Mouse (Mus musculus): ENCODE data around the gene Car5a. TPM values are rescaled to one million over a fixed set of nuclear protein-coding genes. Genes with fewer than 3 reads are reported as not detected.

Gene Car5a
- polyA plus RNA-seq, 1 experiment from 2014 or later, result not detected

DNA sequence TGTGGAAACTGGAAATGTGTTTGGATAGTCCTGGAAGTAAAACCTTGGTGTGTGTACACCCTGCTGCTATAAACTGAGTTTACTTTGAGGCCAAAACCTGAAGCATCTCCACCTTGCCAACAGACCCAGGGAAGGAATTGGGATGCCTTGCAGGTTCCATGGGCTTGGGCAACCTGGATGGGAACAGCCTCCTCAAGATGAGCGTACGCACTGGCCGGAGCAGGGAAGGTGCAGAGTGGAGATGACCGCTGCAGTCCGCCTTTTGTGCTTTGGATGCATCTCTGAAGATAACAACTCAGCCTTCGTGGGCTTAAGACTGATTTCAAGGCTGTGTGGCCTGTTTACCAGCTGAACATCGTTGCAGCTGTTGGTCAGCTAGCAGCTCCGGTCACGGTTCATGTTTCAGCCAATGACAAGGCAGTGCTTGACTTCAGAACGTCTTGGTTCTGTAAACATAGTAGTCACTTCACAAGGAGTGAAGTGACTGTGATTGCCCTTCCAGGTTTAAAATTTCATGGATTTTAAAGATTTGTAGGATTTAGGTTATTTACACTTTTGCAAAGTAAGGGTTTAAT lies 10.4 kb upstream of the Car5a start:
- H3K4me3 ChIP-seq, result no peak overlapping the region
- no peak for ATAC-seq (ENCODE audit: insufficient number of reproducible peaks, low FRiP score)
- 80% methylated on average over 10 of the region's 10 CpGs for WGBS
- no peak overlapping the region for H3K9ac ChIP-seq
- peaks cover 63% of the 10 kb centered on the region for H3K4me1 ChIP-seq (replicated peaks)
- no peaks in the 10 kb centered on the region for H3K9me3 ChIP-seq (replicated peaks)
- H3K27ac ChIP-seq (ENCODE audit: poor library complexity, severe bottlenecking), result no peak overlapping the region
- no peaks in the 10 kb centered on the region for H3K27me3 ChIP-seq (replicated peaks)
- peaks cover 15% of the 10 kb centered on the region for H3K36me3 ChIP-seq
- no peak overlapping the region for H3K4me2 ChIP-seq

DNA sequence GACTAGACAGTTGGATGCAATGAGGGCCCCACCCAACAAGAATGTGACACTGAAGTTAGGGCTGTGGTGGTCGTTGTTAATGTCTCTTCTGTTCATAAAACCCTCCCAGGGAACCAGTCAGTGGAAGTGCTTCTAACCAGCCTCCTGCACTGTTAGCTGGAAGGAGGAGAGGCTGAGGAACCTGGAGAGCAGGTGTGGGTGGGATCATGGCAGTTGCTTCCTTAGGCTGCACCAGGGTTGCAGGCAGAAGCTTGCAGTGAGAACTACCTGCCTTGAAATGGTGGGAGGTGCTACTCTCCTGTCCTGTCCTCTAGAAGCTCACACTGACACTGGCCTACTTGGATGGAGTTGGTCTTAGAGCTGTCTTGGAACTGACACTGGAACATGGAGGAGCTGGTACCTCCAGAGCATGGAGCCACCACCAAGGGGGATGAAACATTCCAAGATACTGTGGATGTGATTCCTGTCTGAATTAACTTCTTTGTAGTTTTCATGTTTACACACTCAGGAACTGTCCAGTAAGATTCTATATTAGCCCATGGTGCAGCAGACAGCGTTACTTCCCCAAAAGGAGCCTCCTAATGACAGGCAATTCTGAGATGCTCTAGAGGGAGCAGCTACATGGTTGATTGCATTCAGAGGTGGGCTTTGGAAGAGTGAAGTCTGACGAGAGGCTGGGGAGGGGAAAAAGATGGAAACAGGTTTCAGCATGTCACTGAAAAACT lies 9.3 kb upstream of the Car5a start:
- Histone ChIP-seq H3K4me1 (replicated peaks) (peaks cover 63% of the 10 kb centered on the region), H3K9ac (no peak overlapping the region), H3K4me2 (no peak overlapping the region), H3K27ac (ENCODE audit: poor library complexity, severe bottlenecking) (no peak overlapping the region), H3K9me3 (replicated peaks) (no peaks in the 10 kb centered on the region), H3K4me3 (no peak overlapping the region), H3K36me3 (peaks cover 15% of the 10 kb centered on the region), H3K27me3 (replicated peaks) (no peaks in the 10 kb centered on the region)
- ATAC-seq (ENCODE audit: insufficient number of reproducible peaks, low FRiP score), result no peak
- 69% methylated on average over 3 of the region's 3 CpGs for WGBS

DNA sequence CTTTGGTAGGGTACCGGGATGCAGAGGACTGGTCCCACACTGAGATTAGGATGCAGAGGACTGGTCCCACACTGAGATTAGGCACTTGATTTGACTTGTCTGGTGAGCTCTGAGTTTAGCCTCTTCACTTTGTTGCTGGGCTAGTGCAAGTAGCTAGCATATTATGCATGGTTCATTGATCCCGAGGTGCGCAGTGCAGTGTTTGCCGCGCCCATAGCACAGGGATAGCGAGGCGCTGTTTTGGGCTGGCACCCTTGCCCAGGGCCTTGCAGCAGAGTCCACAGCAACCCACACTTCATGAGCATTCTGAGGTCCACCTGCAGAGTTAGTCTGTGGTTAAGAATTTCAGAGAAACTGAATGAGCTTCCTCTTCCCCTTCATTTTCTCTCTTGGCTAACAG lies 8.1 kb upstream of the Car5a start:
- H3K4me2 ChIP-seq, result no peak overlapping the region; the same call in 1 of the 2 replicates
- H3K27me3 ChIP-seq (replicated peaks), result no peaks in the 10 kb centered on the region
- no peak overlapping the region for H3K27ac ChIP-seq (ENCODE audit: poor library complexity, severe bottlenecking)
- peaks cover 65% of the 10 kb centered on the region for H3K4me1 ChIP-seq (replicated peaks)
- H3K9me3 ChIP-seq (replicated peaks), result no peaks in the 10 kb centered on the region
- no peak overlapping the region for H3K9ac ChIP-seq
- H3K4me3 ChIP-seq, result no peak overlapping the region
- peaks cover 15% of the 10 kb centered on the region for H3K36me3 ChIP-seq
- ATAC-seq (ENCODE audit: insufficient number of reproducible peaks, low FRiP score), result no peak
- 91% methylated on average over 7 of the region's 7 CpGs for WGBS

DNA sequence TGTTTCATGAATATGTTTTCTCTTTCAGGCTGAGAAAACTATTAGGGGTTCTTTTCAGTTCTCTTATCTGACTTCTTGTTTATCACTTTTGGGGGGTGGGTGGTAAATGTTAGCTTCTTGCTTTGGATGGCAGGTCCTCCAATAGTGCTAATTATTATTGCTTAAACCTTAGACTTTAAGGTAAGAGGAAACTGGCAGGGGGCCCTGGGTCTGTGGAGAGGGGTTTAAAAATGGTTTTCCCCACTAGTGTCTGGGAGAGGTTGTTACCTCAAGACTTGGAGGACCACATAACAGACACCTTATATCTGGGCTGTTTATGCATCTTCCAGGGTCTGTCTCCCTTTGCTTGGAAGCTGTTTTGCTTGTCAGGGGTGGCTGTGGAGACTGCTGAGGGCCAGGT lies 7.4 kb upstream of the Car5a start:
- Histone ChIP-seq H3K9me3 (replicated peaks) (no peaks in the 10 kb centered on the region), H3K36me3 (peaks cover 15% of the 10 kb centered on the region), H3K4me1 (replicated peaks) (peaks cover 66% of the 10 kb centered on the region), H3K4me3 (no peak overlapping the region), H3K4me2 (peak overlapping the region; percentile 14; the same call in 1 of the 2 replicates), H3K27ac (ENCODE audit: poor library complexity, severe bottlenecking) (no peak overlapping the region), H3K9ac (0 out of 2 replicates have a peak overlapping the region, but pooled peaks have one; percentile 8), H3K27me3 (replicated peaks) (no peaks in the 10 kb centered on the region)
- no peak for ATAC-seq (ENCODE audit: insufficient number of reproducible peaks, low FRiP score)

DNA sequence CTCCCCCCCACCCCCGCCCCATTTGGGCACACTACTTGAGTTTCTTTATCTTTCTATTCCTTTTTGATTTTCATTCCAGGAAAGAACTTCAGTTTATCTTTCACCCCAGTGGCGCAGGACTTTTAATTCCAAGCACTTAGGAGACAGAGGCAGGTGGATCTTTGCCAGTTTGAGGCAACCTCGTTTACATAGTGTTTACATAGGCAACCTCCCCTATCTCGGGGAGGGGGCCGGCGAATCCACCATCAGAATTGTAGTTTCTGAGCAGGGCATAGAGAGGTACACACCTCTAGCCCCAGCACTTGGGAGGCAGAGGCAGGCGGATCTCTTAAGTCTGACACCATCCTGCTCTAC lies 6.9 kb upstream of the Car5a start:
- peaks cover 15% of the 10 kb centered on the region for H3K36me3 ChIP-seq
- H3K27ac ChIP-seq (ENCODE audit: poor library complexity, severe bottlenecking), result peak overlapping the region; percentile 93
- H3K4me3 ChIP-seq, result peak overlapping the region; percentile 84
- H3K27me3 ChIP-seq (replicated peaks), result no peaks in the 10 kb centered on the region
- no peaks in the 10 kb centered on the region for H3K9me3 ChIP-seq (replicated peaks)
- H3K4me1 ChIP-seq (replicated peaks), result peaks cover 66% of the 10 kb centered on the region
- WGBS, result 21% methylated on average over 7 of the region's 7 CpGs
- H3K4me2 ChIP-seq, result peak overlapping the region; percentile 84
- peak overlapping the region; percentile 93 for H3K9ac ChIP-seq
- no peak for ATAC-seq (ENCODE audit: insufficient number of reproducible peaks, low FRiP score)

DNA sequence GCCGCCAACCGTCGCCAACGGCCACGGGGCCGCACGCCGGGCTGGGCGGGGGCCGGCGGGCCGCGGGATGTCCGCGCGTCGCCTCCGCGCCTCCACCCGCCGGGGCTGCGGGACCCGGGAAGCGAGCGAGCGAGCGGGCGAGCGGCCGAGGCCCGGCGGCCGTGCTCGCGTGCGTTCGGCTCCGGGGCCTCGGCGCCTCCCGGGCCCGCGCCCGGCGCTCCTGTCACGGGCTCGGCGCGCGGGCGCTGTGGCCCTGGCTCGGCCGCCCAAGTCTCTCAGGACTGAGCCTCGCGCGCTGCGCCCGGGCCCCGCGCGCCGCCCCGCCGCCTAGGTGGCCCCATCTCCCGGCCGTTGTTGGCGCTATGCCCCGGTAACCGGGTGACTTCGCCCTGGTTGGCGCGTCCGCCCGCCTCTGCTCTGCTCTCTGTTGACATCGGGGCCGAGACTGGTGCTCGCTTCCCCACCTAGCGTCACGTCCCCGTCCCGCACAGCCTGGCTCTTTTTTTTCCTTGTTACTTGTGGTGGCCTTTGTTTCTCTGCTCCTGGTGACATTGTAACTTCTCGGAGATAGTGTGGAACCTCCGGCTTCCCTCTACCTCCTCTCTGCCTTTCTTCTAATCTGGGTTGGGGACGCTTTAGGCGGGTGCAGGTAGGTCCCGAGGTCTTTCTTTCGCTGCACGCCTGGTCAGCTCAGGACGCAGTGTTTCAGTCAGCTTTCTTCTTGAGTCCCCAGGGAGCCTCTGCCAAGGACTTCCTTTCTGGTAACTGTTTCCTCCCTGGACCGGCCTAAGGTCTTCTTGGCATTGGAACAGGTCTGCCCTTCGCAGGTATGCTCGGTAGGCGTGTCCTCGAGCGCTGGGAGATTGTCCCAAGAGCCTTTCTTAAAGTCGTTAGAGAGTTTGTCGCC lies 6.3 kb upstream of the Car5a start:
- H3K4me2 ChIP-seq, result peak overlapping the region; percentile 84
- H3K36me3 ChIP-seq, result peaks cover 15% of the 10 kb centered on the region
- H3K9me3 ChIP-seq (replicated peaks), result no peaks in the 10 kb centered on the region
- peak overlapping the region; percentile 93 for H3K9ac ChIP-seq
- under 1% methylated on average over 82 of the region's 97 CpGs for WGBS
- ATAC-seq (ENCODE audit: insufficient number of reproducible peaks, low FRiP score), result peak; percentile 9; the same call in 1 of the 2 replicates
- H3K4me1 ChIP-seq (replicated peaks), result peaks cover 61% of the 10 kb centered on the region
- H3K27me3 ChIP-seq (replicated peaks), result no peaks in the 10 kb centered on the region
- peak overlapping the region; percentile 84 for H3K4me3 ChIP-seq
- H3K27ac ChIP-seq (ENCODE audit: poor library complexity, severe bottlenecking), result peak overlapping the region; percentile 93

DNA sequence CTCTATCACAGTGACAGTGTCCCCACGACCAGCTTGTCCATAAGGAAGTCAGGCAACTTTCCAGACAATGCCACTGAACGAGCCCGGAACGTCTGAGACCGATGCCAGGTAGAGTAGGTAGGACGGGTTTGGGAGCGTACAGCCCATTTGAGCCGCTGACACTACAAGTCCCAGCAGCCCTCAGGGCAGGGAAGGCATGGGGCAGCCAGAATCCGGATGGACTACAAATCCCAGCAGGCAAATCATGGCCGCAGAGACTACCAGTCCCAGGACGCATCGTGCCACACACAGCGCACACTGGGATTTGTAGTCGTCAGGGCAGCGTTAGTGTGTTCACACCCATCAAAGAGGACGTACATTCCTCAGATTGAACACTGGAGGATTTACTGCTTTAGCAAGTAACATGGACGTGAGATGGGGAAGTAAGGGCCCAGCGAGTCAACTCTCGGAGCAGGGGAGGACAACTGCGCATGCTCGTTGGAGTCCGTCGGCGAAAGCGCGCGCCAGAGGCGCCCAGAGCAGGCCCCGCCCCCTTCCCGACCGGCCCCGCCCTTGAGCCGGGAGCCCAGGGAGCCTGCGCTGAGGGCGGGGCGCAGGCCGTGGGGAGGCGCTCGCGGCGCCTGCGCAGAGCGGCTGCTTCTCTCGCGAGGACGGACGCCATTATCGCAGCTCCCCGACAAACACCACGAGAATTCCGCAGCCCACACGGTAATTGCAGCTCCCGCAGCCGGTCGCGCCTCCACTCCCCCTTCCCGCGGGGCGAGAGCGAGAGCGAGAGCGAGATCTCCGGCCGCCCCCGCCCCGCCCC lies 5.4 kb upstream of the Car5a start:
- Histone ChIP-seq H3K4me3 (peak overlapping the region; percentile 84), H3K36me3 (peaks cover 15% of the 10 kb centered on the region), H3K9ac (peak overlapping the region; percentile 93), H3K27me3 (replicated peaks) (no peaks in the 10 kb centered on the region), H3K4me2 (peak overlapping the region; percentile 84), H3K9me3 (replicated peaks) (no peaks in the 10 kb centered on the region), H3K4me1 (replicated peaks) (peaks cover 54% of the 10 kb centered on the region), H3K27ac (ENCODE audit: poor library complexity, severe bottlenecking) (peak overlapping the region; percentile 93)
- peak; percentile 95 for ATAC-seq (ENCODE audit: insufficient number of reproducible peaks, low FRiP score)
- WGBS, result under 1% methylated on average over 53 of the region's 66 CpGs

DNA sequence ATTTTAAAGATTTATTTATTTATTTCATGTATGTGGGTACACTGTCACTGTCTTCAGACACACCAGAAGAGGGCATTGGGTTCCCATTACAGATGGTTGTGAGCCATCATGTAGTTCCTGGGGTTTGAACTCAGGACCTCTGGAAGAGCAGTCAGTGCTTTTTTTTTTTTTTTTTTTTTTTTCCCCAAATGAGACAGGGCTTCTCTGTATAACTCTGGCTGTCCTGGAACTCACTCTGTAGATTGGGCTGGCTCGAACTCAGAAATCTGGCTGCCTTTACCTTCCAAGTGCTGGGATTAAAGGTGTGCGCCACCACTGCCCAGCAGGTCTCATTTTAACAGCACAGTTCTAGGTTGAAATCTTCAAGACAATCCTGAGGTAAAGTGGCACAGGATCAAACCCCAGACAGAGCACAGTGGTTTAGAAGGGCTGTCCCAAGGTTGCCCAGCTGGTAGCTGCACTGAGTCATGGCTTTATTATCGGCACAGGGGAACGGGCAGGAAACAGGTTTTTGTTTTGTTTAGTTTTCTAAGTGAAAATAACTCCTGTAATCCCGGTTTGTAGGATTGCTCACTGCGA lies 4.6 kb upstream of the Car5a start, which contains the start of gene Banp:
TSS of gene Banp (plus strand) at position 529 of the 579 bp plus-strand sequence.
- H3K9ac ChIP-seq, result peak within 1 kb of the TSS; percentile 93
- no peak for ATAC-seq (ENCODE audit: insufficient number of reproducible peaks, low FRiP score)
- peak within 1 kb of the TSS; percentile 93 for H3K27ac ChIP-seq (ENCODE audit: poor library complexity, severe bottlenecking)
- peak within 1 kb of the TSS; percentile 84 for H3K4me3 ChIP-seq
- H3K9me3 ChIP-seq (replicated peaks), result no peaks in the 10 kb centered on the region
- WGBS, result 57% methylated on average over 6 of the region's 6 CpGs
- H3K27me3 ChIP-seq (replicated peaks), result 0 out of 2 replicates have a peak, but pooled peaks cover 6% of the 10 kb centered on the region
- peaks cover 49% of the 10 kb centered on the region for H3K4me1 ChIP-seq (replicated peaks)
- H3K36me3 ChIP-seq, result peaks cover 10% of the 10 kb centered on the region
- peak within 1 kb of the TSS; percentile 84 for H3K4me2 ChIP-seq

DNA sequence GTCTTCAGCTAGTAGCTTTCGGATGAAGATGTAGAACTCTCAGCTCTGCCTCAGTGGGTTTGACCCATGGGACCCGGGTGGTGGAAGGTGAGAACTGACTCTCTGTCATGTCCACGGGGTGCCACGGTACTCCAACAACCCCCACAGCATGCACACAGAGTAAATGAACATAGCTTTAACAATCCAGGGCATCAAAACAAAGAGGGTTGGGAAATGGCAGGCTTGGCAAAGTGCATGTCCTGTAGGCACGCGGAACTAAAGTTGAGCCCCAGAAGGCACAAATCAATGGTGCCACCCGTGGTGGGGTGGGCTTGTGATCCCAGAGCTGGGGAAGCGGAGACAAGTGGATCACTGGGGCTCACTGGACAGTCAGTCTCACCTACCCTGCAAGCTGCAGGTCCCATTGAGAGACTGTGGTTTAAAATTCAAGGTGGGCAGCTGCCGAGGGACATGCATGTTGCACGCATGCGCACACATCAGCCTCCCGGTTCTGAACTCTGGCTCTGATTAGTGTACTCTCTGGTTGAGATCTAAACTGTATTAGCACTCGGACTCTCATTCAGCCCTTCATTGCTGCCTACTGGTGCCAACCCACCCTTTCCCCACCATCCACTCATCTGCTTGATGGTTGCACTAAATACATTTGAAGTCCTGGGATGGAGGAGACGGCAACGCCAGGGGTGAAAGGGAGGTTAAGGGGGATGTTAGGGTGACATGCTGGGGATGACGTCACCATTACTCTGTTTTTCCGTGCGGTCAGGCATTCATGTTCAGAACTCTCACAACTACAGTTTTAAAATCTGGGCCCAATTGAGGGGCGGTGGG lies 3.8 kb upstream of the Car5a start:
- H3K9me3 ChIP-seq (replicated peaks), result no peaks in the 10 kb centered on the region
- 52% methylated on average over 19 of the region's 19 CpGs for WGBS
- peak overlapping the region; percentile 38 for H3K4me3 ChIP-seq
- ATAC-seq (ENCODE audit: insufficient number of reproducible peaks, low FRiP score), result no peak
- H3K9ac ChIP-seq, result peak overlapping the region; percentile 71
- H3K4me1 ChIP-seq (replicated peaks), result peaks cover 43% of the 10 kb centered on the region
- 0 out of 2 replicates have a peak, but pooled peaks cover 11% of the 10 kb centered on the region for H3K27me3 ChIP-seq (replicated peaks)
- H3K4me2 ChIP-seq, result peak overlapping the region; percentile 78
- peak overlapping the region; percentile 84 for H3K27ac ChIP-seq (ENCODE audit: poor library complexity, severe bottlenecking)
- H3K36me3 ChIP-seq, result peaks cover 2% of the 10 kb centered on the region
